Mouse (Mus musculus) C2C12 (cell line): ENCODE results near the gene Slc6a6.

Source experiments
- CEBPB ChIP-seq: IDR thresholded peaks from one replicate; pipeline ENCODE4 v1.6.1; 2011; ENCODE audit warnings: low read depth, mild to moderate bottlenecking, control low read depth, moderate library complexity
- CTCF ChIP-seq: IDR thresholded peaks from one replicate; pipeline ENCODE4 v1.5.1; 2011; ENCODE audit not compliant: control insufficient read depth, insufficient read depth, insufficient read length
- MAX ChIP-seq: IDR thresholded peaks from one replicate; pipeline ENCODE4 v1.6.1; 2011; ENCODE audit warnings: mild to moderate bottlenecking, control low read depth
- MYOD1 ChIP-seq: IDR thresholded peaks from one replicate; pipeline ENCODE4 v1.6.1; 2011; ENCODE audit warnings: low read depth; ENCODE audit not compliant: control insufficient read depth, insufficient read length
- MYOG ChIP-seq: IDR thresholded peaks from one replicate; pipeline ENCODE4 v1.6.1; 2011; ENCODE audit not compliant: control insufficient read depth, insufficient read length; ENCODE audit errors: extremely low read depth
- USF1 ChIP-seq: IDR thresholded peaks from one replicate; pipeline ENCODE4 v1.6.1; 2011; ENCODE audit warnings: low read depth, mild to moderate bottlenecking, control low read depth, moderate library complexity

DNA sequence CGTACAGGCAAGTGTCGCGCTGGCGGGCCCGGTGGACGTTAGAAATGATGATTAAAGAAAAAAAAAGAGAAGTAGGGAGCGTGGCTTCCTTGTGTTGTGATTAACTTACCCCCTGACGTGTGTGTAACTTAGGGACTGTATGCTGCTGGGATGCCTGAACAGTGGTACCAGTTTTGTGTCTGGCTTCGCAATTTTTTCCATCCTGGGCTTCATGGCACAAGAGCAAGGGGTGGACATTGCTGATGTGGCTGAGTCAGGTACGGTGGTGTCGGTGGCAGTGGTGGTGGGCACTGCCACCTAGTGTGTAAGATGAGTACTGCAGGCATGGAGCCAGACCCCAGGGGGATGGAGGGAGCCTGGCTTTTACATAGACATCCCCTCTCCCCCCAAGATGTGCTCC is 57.2 kb downstream of the Slc6a6 start:
- TF ChIP-seq CTCF: peak; percentile 82
- TF ChIP-seq MAX: no peak
- no peak for TF ChIP-seq MYOD1
- TF ChIP-seq USF1: no peak
- no peak for TF ChIP-seq CEBPB
- no peak for TF ChIP-seq MYOG
